Comparison of ENCODE assay signal across 8 mouse cellular contexts in the genomic region with DNA sequence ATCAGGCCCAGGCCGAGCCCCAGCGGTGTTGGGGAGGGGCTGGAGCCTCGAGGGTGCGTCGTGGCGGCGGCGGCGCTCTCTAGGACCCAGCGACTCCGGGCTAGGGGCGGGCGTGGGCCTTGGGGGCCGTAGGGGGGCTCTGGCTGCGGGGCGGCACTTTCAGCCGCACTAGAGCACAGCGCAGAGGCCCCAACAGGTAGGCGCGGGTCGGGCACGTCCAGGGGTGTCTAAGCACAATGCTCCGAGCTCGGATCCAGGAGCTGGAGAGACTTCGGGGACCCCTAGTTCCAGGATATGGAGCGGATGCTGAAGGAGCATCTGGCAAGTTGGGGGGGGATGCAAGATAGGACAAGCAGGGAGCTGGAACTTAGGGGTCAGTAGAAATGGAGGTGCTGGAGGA. TPM values are rescaled to one million over a fixed set of nuclear protein-coding genes. Genes with fewer than 3 reads are reported as not detected.
DNase-seq lines count a peak whose midpoint lies in the region; ATAC-seq and TF ChIP-seq lines count a peak whose summit lies in the region.

No protein-coding gene starts in this region.

- TF ChIP-seq CTCF in spleen, adult 2 months (IDR thresholded peaks at IDR 0.05; ENCODE audit: extremely low read depth, insufficient read depth, insufficient read length, insufficient replicate concordance): no peak

- H3K36me3 ChIP-seq in spleen, adult 2 months (ENCODE audit: control insufficient read depth, insufficient read depth, low read length): peaks cover 18% of the 10 kb centered on the region
- peaks cover 54% of the 10 kb centered on the region for H3K36me3 ChIP-seq in forebrain, embryonic 15.5 days
- H3K36me3 ChIP-seq in limb, embryonic 10.5 days: peaks cover 66% of the 10 kb centered on the region
- peaks cover 53% of the 10 kb centered on the region for H3K36me3 ChIP-seq in midbrain, embryonic 14.5 days (ENCODE audit: control insufficient read depth, insufficient read depth, low read length)

- no peaks in the 10 kb centered on the region for H3K9me3 ChIP-seq in forebrain, embryonic 15.5 days
- H3K9me3 ChIP-seq in limb, embryonic 10.5 days (replicated peaks): no peaks in the 10 kb centered on the region
- no peaks in the 10 kb centered on the region for H3K9me3 ChIP-seq in midbrain, embryonic 14.5 days (ENCODE audit: control insufficient read depth, low read length)

- ATAC-seq in forebrain, embryonic 15.5 days (replicated peaks): peak; percentile 86
- peak; percentile 84 for ATAC-seq in midbrain, embryonic 14.5 days (ENCODE audit: low FRiP score, low TSS enrichment)

- peak overlapping the region; percentile 79 for H3K9ac ChIP-seq in forebrain, embryonic 15.5 days (replicated peaks)
- H3K9ac ChIP-seq in midbrain, embryonic 14.5 days (replicated peaks; ENCODE audit: low read length): peak overlapping the region; percentile 88

- H3K4me1 ChIP-seq in spleen, adult 2 months (ENCODE audit: control insufficient read depth, insufficient read depth, insufficient read length): peaks cover 4% of the 10 kb centered on the region; the same call in 1 of the 2 replicates
- peaks cover 42% of the 10 kb centered on the region for H3K4me1 ChIP-seq in forebrain, embryonic 15.5 days
- H3K4me1 ChIP-seq in limb, embryonic 10.5 days: peaks cover 51% of the 10 kb centered on the region
- peaks cover 19% of the 10 kb centered on the region for H3K4me1 ChIP-seq in midbrain, embryonic 14.5 days (ENCODE audit: control insufficient read depth, insufficient read depth, low read length)

- H3K27ac ChIP-seq in spleen, adult 2 months (ENCODE audit: insufficient read depth, low read length): no peak overlapping the region
- peak overlapping the region; percentile 90 for H3K27ac ChIP-seq in forebrain, embryonic 15.5 days (replicated peaks)
- H3K27ac ChIP-seq in limb, embryonic 10.5 days: peak overlapping the region; percentile 96
- peak overlapping the region; percentile 83 for H3K27ac ChIP-seq in midbrain, embryonic 14.5 days (replicated peaks; ENCODE audit: low read depth, low read length)

- 3% methylated on average over 26 of the region's 26 CpGs for WGBS in spleen, adult 2 months
- WGBS in forebrain, embryonic 15.5 days: 0% methylated on average over 26 of the region's 26 CpGs
- WGBS in limb, embryonic 10.5 days: under 1% methylated on average over 26 of the region's 26 CpGs
- WGBS in midbrain, embryonic 14.5 days: 0% methylated on average over 26 of the region's 26 CpGs

- 0 out of 2 replicates have a peak, but pooled peaks cover 5% of the 10 kb centered on the region for H3K27me3 ChIP-seq in spleen, adult 2 months (ENCODE audit: control insufficient read depth, insufficient read depth, low read length)
- no peaks in the 10 kb centered on the region for H3K27me3 ChIP-seq in forebrain, embryonic 15.5 days
- no peaks in the 10 kb centered on the region for H3K27me3 ChIP-seq in limb, embryonic 10.5 days (ENCODE audit: low read depth, poor library complexity, severe bottlenecking)
- no peaks in the 10 kb centered on the region for H3K27me3 ChIP-seq in midbrain, embryonic 14.5 days (ENCODE audit: control insufficient read depth, insufficient read depth, low read length)

- TF ChIP-seq POLR2A in spleen, adult 2 months (IDR thresholded peaks at IDR 0.05; ENCODE audit: low read depth, low read length): no peak

- peak overlapping the region; percentile 4; the same call in 1 of the 2 replicates for H3K4me3 ChIP-seq in spleen, adult 2 months (ENCODE audit: extremely low read depth, insufficient read depth, insufficient read length)
- H3K4me3 ChIP-seq in forebrain, embryonic 15.5 days: peak overlapping the region; percentile 67
- H3K4me3 ChIP-seq in limb, embryonic 10.5 days: peak overlapping the region; percentile 77
- H3K4me3 ChIP-seq in midbrain, embryonic 14.5 days (replicated peaks; ENCODE audit: low read depth, low read length): peak overlapping the region; percentile 79

- no peak for DNase-seq in spleen, adult 2 months (ENCODE audit: low read depth in 1 of 2, low spot score in 2 of 2)
- DNase-seq in spleen, postnatal 36 days (ENCODE audit: low spot score in 2 of 2): no peak
- peak; percentile 93 for DNase-seq in limb, embryonic 10.5 days (ENCODE audit: low spot score)
- DNase-seq in midbrain, embryonic 14.5 days: peak; percentile 88
- no peak for DNase-seq in cerebellum, adult 11-12 months
- no peak for DNase-seq in urinary bladder, postnatal 36 days (ENCODE audit: low spot score in 2 of 2)
- no peak for DNase-seq in T-cell, adult 2 months (ENCODE audit: low spot score)

- H3K4me2 ChIP-seq in forebrain, embryonic 15.5 days (replicated peaks): peak overlapping the region; percentile 76
- H3K4me2 ChIP-seq in midbrain, embryonic 14.5 days (ENCODE audit: low read length): peak overlapping the region; percentile 69

RNA-seq across cellular contexts. Expression of gene Mfap2, which starts 0.3 kb away (rescaled TPM):
- 3.1 and 4.6 TPM in 2 replicates for polyA plus RNA-seq in spleen, adult 2 months (2012; rRNA removed)
- polyA plus RNA-seq in forebrain, embryonic 15.5 days (2015; fragmentation: Nextera tagmentation; extraction: Ambion mirVana): 215 and 229 TPM in 2 replicates
- 444 and 521 TPM in 2 replicates for polyA plus RNA-seq in limb, embryonic 10.5 days (2016; fragmentation: Nextera tagmentation; extraction: Ambion mirVana)
- polyA plus RNA-seq in midbrain, embryonic 14.5 days (2014; fragmentation: Nextera tagmentation; extraction: Ambion mirVana): 142 and 169 TPM in 2 replicates

RNA-seq across cellular contexts. Expression of gene Atp13a2, which starts 23.9 kb away (rescaled TPM):
- polyA plus RNA-seq in spleen, adult 2 months (2012; rRNA removed): 275 and 360 TPM in 2 replicates
- 123 and 127 TPM in 2 replicates for polyA plus RNA-seq in forebrain, embryonic 15.5 days (2015; fragmentation: Nextera tagmentation; extraction: Ambion mirVana)
- 33.9 and 44.0 TPM in 2 replicates for polyA plus RNA-seq in limb, embryonic 10.5 days (2016; fragmentation: Nextera tagmentation; extraction: Ambion mirVana)
- 162 and 173 TPM in 2 replicates for polyA plus RNA-seq in midbrain, embryonic 14.5 days (2014; fragmentation: Nextera tagmentation; extraction: Ambion mirVana)

RNA-seq across cellular contexts. Expression of gene Sdhb, which starts 49.5 kb away (rescaled TPM):
- polyA plus RNA-seq in spleen, adult 2 months (2012; rRNA removed): 66.0 and 79.2 TPM in 2 replicates
- polyA plus RNA-seq in forebrain, embryonic 15.5 days (2015; fragmentation: Nextera tagmentation; extraction: Ambion mirVana): 428 and 441 TPM in 2 replicates
- 428 and 436 TPM in 2 replicates for polyA plus RNA-seq in limb, embryonic 10.5 days (2016; fragmentation: Nextera tagmentation; extraction: Ambion mirVana)
- 456 and 524 TPM in 2 replicates for polyA plus RNA-seq in midbrain, embryonic 14.5 days (2014; fragmentation: Nextera tagmentation; extraction: Ambion mirVana)

RNA-seq across cellular contexts. Expression of gene Crocc, which starts 49.8 kb away (rescaled TPM):
- polyA plus RNA-seq in spleen, adult 2 months (2012; rRNA removed): 9.8 and 11.7 TPM in 2 replicates
- polyA plus RNA-seq in forebrain, embryonic 15.5 days (2015; fragmentation: Nextera tagmentation; extraction: Ambion mirVana): 8.3 and 10.2 TPM in 2 replicates
- polyA plus RNA-seq in limb, embryonic 10.5 days (2016; fragmentation: Nextera tagmentation; extraction: Ambion mirVana): 10.6 and 11.4 TPM in 2 replicates
- 7.2 and 7.4 TPM in 2 replicates for polyA plus RNA-seq in midbrain, embryonic 14.5 days (2014; fragmentation: Nextera tagmentation; extraction: Ambion mirVana)

Comparison
In these comparisons a context has a peak if more than half of its experiments do, and no peak if none do; other contexts are left out.
1. DNase-seq: peak in limb, embryonic 10.5 days (single experiment) and midbrain, embryonic 14.5 days (single experiment); none in spleen, adult 2 months (0 of 2), spleen, postnatal 36 days (0 of 2), cerebellum, adult 11-12 months (single experiment), urinary bladder, postnatal 36 days (0 of 2) and T-cell, adult 2 months (single experiment).
2. H3K4me3 ChIP-seq: peak in every context shown above with its lines; median percentile 79 in midbrain, embryonic 14.5 days; 77 in limb, embryonic 10.5 days; 67 in forebrain, embryonic 15.5 days; 4 in spleen, adult 2 months.
3. RNA of gene Mfap2, which starts 0.3 kb away (polyA plus RNA-seq): 444 to 521 TPM in limb, embryonic 10.5 days, 215 to 229 TPM in forebrain, embryonic 15.5 days and 142 to 169 TPM in midbrain, embryonic 14.5 days; 3.1 to 4.6 TPM in spleen, adult 2 months; every median in the first group is over 10 times any median in the second.